Mouse (Mus musculus): Measurements from ENCODE around the gene Sh2b3.

Gene Sh2b3

DNA sequence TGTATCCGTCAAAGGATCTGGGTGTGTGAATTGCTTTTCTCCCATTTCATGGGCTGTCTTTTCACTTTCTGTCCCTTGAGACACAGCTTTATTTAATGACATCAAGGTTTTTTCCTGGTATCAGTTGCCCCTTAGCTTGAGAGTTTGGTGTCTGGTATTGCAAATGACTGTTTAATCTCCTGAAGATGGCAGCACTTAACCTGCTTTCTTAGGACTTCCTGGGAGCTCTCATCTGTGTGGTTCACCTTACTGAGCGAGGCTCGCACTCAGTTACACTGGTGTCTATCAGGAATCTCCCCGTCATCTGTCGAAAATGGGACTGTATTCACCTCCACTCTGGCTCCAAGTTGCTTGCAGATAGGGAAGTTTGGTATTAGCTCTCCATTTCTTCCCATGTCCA, 46.4 kb downstream of the Sh2b3 start:
- no peak for DNase-seq (ENCODE audit: low read depth, low spot score)

DNA sequence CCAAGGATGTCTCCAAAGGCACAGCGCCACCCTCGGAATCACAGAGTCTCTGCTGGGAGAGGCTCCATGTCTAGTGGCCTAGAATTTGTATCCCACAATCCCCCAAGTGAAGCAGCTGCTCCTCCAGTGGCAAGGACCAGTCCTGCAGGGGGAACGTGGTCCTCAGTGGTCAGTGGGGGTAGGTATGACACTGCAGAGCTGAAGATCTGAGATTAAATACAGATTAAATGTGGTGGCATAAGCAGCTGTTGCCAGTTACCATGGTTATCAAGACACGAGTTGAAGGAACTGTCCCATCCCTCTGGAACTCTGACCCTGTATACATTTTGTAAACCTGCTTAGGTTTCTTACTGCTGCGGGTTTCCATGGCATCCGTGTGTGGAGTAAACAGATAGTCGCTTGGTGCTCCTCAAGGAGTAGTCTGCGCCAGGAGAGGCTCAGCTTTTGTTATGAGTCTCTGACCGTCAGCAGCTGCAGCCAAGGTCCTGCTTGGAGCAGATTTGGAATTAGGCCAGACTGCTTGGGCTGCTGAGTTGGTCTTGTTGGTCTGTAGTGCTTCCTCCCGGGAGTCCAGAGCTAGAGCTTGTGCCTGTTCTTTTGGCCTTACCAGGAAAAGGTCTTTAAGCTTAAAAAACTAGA, 53.5 kb downstream of the Sh2b3 start:
- DNase-seq (ENCODE audit: low read depth, low spot score) = peak; percentile 72

DNA sequence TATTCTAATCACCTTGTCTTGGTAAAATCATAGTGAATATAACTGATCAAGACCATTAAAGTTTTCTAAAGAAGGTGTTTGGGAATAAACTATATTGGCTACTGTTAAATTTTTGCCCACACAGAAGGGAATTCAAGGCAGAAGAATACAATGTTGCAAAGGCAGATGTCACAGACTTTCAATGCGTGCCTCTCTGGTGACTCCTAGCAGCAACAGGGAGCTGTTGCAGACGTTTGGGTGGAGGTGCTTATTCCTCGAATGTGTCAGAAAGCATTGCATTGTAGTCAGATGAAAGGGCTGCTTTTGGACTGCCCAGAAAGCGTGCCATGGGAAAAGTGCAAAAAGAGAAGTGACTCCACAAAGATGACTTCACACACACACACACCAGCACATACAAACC, 55.0 kb downstream of the Sh2b3 start:
- peak; percentile 74 for DNase-seq (ENCODE audit: low read depth, low spot score)

DNA sequence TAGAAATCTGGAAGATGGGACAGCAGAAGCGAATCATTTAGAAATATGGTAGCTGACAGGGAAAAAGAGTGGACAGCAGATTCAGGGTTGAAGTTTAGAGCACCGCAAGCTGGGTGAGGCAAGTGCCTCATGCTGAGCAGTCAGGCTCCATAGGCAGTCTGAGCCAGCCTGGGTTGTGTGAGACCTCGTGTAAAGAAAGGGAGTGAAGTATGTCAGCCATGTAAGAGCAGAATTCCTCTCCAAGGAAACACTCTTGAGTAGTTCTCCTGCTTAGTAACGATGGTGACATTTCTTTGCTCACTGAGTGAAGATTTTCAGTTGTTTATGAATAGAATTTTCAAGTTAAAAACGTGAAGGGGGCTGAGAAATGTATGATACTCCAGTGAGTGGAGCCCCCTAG, 57.3 kb downstream of the Sh2b3 start:
- no peak for DNase-seq (ENCODE audit: low read depth, low spot score)

DNA sequence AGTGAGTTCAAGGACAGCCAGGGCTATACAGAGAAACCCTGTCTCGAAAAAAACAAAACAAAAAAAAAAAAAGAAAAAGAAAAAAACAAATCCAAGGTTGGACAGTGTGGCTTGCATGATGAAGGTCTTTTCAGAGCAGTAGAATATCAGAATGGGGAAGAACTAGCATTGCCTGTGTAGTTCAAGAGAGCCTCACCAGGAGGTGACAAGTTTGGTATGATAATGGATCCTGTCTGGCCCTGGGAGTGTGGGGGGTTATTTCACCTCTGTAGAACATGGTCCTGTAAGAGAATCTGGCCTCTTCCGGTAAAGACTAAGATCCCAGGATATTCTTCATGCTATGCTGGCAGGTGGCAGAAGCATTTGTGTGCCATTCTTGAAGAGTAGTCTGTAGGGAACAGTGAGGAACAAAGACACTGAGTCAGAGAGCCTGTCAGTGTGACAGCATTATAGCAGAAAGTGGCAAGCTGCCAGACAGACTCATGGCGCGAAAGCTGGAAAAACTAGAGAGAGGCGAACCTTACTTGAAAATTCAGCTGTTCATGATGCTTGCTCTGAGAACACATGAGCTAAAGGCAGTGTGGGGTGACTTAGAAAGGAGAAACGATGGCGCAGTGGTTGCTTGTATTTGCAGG, 58.8 kb downstream of the Sh2b3 start:
- DNase-seq (ENCODE audit: low read depth, low spot score) = peak; percentile 86

DNA sequence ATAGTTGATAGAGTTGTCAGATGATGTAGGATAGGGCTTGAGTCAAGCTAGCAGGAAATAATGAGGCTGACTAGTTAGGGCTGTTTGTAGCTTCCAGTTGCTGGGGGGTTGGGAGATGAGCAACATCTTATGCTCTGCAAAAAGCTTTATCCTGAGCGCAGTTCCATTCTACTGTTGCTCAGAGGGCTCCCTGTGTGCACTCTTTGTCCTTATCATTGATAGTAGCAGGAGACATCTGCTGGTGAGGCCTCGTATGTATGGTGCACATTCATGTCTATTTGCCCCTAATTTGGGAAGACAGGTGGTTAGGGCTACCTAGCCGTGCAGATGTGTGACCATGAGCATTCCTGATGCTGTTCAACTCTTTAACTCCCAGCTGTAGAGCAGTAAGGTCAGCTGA, 65.8 kb downstream of the Sh2b3 start:
- DNase-seq (ENCODE audit: low read depth, low spot score) = peak; percentile 14

DNA sequence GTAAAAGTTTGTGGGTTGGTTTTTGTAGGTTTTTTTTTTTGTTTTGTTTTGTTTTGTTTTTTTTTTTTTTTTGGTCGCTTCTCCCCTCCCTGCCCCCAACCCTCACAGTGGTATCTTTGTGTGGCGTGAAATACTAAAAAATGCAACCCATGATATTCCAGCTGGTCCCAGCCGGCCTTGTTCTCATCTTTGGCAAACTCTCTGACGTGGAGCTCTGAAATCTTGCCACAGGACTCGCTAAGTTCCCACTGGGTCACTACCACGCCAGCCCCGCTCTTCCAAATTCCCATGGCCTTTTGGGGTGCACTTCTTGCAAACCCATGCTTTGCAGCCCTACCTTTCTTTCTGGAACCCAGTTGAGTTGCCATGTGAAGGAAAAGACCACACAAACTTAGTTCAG, 67.6 kb downstream of the Sh2b3 start:
- DNase-seq (ENCODE audit: low read depth, low spot score) = peak; percentile 46

DNA sequence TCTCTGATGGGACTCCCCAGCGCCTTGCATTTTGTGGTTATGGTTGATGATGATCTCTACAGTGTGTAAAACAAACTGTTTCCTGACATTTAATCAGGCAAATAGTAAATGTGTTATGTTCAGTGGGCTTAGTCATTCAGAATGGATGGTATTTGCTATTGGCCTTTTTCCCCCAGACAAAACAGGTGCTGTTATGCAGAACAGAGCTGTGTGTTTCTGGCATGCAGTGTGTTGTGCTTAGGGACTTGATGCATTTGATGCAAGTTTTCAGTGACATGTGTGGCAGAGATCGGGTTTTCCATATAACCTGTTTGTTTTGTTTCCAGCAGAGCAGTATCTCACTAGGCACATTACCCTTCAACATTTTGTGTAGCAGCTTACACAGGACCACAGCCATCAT, 69.9 kb downstream of the Sh2b3 start:
- DNase-seq (ENCODE audit: low read depth, low spot score) = no peak

DNA sequence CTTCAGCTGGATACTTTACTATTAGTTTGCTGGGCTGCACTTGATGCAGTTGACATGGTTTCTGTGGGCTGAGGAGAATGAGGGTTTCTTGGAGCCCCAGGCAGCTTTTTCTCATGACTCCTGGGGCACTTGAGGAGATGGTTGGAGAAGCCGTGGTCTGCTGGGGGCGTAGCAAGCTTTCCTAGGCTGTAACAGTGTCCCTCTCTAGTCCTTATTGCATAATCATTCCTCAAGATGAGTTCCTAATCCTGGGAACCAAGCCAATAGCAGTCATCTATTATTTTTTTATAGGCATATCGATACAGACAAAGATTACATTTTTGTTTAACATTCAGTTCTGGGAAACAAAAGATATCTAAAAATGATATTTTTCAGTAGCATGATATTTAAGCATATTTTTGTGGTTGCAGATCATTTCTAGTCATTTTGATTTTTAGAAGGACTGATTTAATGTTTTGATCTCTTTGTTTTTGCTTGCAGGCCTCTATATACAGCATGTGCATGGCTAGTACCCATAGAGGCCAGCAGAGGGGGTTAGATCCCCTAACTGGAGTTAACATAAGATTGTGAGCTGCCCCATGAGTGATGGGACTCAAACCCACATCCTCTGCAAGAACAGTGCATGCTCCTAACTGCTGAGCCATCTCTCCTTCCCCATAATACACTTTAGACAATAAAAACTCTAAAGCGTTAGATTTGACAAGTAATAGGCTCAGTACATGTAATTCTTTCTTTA, 71.2 kb downstream of the Sh2b3 start:
- no peak for DNase-seq (ENCODE audit: low read depth, low spot score)
